Mouse (Mus musculus) neural tube, embryonic 15.5 days (tissue): ENCODE data around the gene Prph. TPM values are rescaled to one million over a fixed set of nuclear protein-coding genes. Genes with fewer than 3 reads are reported as not detected.
"Not testable (repeated sequence)": the region's sequence is repeated elsewhere in the genome, so short reads cannot be mapped to it uniquely, and the experiment has no call there.

Experiments used
- ATAC-seq: fragments of 200-750 bp; cut with Nextera tagmentation; 2 replicates; pipeline ENCODE4 v1.8.0; 2017; ENCODE audit warnings: mild to moderate bottlenecking, moderate TSS enrichment, moderate library complexity; ENCODE audit not compliant: low FRiP score
- H3K27ac ChIP-seq: fragments of 300-500 bp; sonication (generic); replicated peaks from 2 replicates; pipeline ENCODE4 v1.5.1; 2015; ENCODE audit warnings: mild to moderate bottlenecking, inconsistent platforms
- H3K27me3 ChIP-seq: fragments of 300-500 bp; sonication (generic); replicated peaks from 2 replicates; pipeline ENCODE4 v1.6.1; 2015; ENCODE audit warnings: inconsistent platforms
- H3K36me3 ChIP-seq: fragments of 300-500 bp; sonication (generic); 2 replicates; pipeline ENCODE4 v1.6.1; 2015; ENCODE audit warnings: inconsistent platforms
- H3K4me1 ChIP-seq: fragments of 300-500 bp; sonication (generic); 2 replicates; pipeline ENCODE4 v1.6.1; 2015; ENCODE audit warnings: inconsistent platforms
- H3K4me2 ChIP-seq: fragments of 300-500 bp; sonication (generic); 2 replicates; pipeline ENCODE4 v1.6.1; 2015; ENCODE audit warnings: inconsistent platforms, mild to moderate bottlenecking, moderate library complexity
- H3K4me3 ChIP-seq: fragments of 300-500 bp; sonication (generic); replicated peaks from 2 replicates; pipeline ENCODE4 v1.5.1; 2015; ENCODE audit warnings: mild to moderate bottlenecking, inconsistent platforms
- H3K9ac ChIP-seq: fragments of 300-500 bp; sonication (generic); replicated peaks from 2 replicates; pipeline ENCODE4 v1.6.1; 2015; ENCODE audit warnings: mild to moderate bottlenecking, inconsistent platforms
- H3K9me3 ChIP-seq: fragments of 300-500 bp; sonication (generic); replicated peaks from 2 replicates; pipeline ENCODE4 v1.6.1; 2016; ENCODE audit warnings: inconsistent platforms
- WGBS: fragments of 180-500 bp; shearing (Covaris S2); methylation state at CpG from one replicate; pipeline ENCODE4 v1.1.7; 2015; ENCODE audit warnings: mixed read lengths; 5-methylcytosine and 5-hydroxymethylcytosine counted together
- polyA plus RNA-seq: library from polyadenylated mRNA; unstranded; fragments of >200 nt; fragmentation: Nextera tagmentation; extraction: Ambion mirVana; gene quantifications from 2 replicates; pipeline ENCODE4 v1.2.1, GENCODE M21; 2015

Gene Prph
- polyA plus RNA-seq, 1 experiment from 2014 or later = 209 TPM

DNA sequence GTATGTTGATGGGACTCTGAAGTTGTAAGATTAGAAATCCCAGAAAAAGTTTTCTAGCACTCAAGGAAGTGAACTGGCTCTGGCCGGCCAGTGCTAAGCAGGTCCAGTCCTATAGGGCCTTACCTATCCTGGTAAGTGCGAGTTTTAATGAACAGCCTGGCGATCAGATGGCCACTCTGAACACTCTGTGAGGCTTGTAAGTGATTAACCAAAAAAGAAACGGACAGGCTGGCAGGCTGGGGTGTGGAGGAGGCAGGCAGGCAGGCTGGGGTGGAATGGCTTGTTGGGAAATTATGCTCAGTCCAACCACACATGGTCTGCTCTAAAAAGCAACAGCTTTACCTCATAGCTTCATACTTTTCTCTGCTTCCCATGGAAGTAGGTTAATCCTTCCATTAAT is 19.5 kb upstream of the Prph start:
- H3K9me3 ChIP-seq = no peaks in the 10 kb centered on the region
- H3K9ac ChIP-seq = no peak overlapping the region
- H3K27me3 ChIP-seq = peaks cover 6% of the 10 kb centered on the region; the same call in 1 of the 2 replicates
- no peak overlapping the region for H3K4me2 ChIP-seq
- WGBS = 92% methylated on average over 4 of the region's 4 CpGs
- no peak for ATAC-seq
- no peak overlapping the region for H3K27ac ChIP-seq
- H3K4me1 ChIP-seq = peaks cover 4% of the 10 kb centered on the region
- no peak overlapping the region for H3K4me3 ChIP-seq
- H3K36me3 ChIP-seq = no peaks in the 10 kb centered on the region

DNA sequence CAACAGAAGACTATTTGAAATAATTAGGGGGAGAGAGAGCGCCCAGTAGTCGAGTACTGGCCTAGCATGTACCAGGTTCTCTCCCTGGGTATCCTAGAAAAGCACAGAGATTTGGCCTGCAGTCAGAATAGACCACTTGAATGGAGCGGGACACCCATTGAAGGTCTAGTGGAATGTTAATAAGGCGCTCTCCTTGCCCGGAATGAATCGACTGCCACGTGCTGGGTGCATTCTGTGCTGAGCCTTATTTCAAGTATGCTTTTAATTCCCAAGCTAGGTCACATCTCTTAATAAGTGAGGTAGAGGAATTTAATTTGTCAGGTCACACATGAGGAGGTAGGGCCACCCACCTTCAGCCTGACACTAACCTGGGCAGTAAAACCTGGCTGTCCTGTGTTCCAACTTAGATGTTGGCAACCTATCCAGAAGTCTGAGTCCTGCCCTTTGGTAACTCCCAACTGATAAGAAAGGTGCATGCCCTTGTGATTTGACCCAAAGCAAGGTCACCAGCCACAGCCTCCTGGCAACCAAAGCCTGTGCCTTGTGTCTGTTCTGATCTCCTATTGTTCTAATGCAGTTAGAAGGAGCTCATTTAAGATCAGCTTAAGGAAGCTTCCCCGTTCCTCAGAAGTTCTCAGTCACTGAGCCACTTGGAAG is 18.6 kb upstream of the Prph start:
- Histone ChIP-seq H3K27me3 (peaks cover under 1% of the 10 kb centered on the region; the same call in 1 of the 2 replicates), H3K36me3 (no peaks in the 10 kb centered on the region), H3K9me3 (no peaks in the 10 kb centered on the region), H3K4me2 (no peak overlapping the region), H3K9ac (no peak overlapping the region), H3K27ac (no peak overlapping the region), H3K4me3 (no peak overlapping the region), H3K4me1 (peaks cover 2% of the 10 kb centered on the region)
- 91% methylated on average over 8 of the region's 8 CpGs for WGBS
- ATAC-seq = no peak

DNA sequence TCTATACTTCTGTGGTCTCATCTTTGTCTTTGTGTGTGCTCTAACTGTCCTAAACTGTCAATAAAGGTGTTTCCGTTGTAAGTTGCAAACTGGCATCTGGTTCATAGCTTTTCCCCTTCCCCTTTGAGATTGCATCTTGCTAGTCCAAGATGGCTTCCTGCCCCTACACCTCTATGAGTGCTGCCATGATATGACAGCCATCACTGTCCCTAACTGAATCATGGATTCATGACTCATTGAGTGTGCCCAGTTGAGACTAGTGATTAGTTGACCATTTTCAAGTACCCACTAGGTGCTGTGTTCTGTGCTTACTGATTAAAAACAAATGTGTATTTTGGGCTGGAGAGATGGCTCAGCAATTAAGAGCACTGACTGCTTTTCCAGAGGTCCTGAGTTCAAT is 16.9 kb upstream of the Prph start:
- Histone ChIP-seq H3K4me2 (no peak overlapping the region), H3K36me3 (no peaks in the 10 kb centered on the region), H3K4me1 (peaks cover 5% of the 10 kb centered on the region), H3K9me3 (no peaks in the 10 kb centered on the region), H3K4me3 (no peak overlapping the region), H3K27ac (no peak overlapping the region), H3K9ac (no peak overlapping the region), H3K27me3 (no peaks in the 10 kb centered on the region)
- no peak for ATAC-seq
- WGBS = 100% methylated on average over 1 of the region's 1 CpGs

DNA sequence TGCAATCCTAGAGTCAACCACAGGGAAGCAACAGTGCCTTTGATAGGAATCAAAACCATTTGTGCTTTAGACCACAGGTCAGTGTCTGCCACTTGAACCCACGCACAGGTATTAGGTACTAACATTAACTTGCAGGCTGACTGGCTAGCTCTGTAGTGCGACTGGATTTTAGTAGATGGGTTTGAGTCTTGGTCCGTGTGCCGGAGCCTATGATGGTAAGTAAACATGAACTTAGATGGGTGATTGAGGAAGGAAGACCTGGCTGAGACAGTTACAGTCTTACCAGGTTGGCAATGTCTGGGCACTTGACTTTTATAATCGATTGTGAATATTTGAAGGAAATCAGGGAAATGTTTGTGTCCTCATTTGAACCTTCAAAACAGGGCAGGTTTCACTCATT is 16.2 kb upstream of the Prph start:
- Histone ChIP-seq H3K9ac (no peak overlapping the region), H3K27me3 (no peaks in the 10 kb centered on the region), H3K4me3 (no peak overlapping the region), H3K36me3 (no peaks in the 10 kb centered on the region), H3K4me2 (no peak overlapping the region), H3K9me3 (no peaks in the 10 kb centered on the region), H3K4me1 (peaks cover 5% of the 10 kb centered on the region), H3K27ac (no peak overlapping the region)
- ATAC-seq = no peak
- WGBS = 90% methylated on average over 5 of the region's 5 CpGs

DNA sequence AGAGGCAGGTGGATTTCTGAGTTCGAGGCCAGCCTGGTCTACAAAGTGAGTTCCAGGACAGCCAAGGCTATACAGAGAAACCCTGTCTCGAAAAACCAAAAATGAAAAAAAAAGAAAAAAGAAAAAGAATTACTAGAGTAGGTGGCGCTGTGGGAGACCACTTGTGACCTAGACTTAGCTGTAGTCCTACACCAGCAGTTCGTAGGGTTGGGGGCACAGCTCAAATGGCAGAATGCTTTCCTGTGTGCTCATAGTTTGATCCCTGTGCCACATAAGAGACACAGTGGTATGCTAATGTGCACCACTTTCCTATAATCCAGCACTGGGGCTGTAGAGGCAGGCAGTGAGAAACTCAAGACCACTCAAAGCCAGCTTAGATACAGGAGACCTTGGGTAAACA is 15.7 kb upstream of the Prph start:
- no peak for ATAC-seq
- Histone ChIP-seq H3K9ac (no peak overlapping the region), H3K27ac (no peak overlapping the region), H3K4me3 (no peak overlapping the region), H3K4me1 (peaks cover 5% of the 10 kb centered on the region), H3K36me3 (no peaks in the 10 kb centered on the region), H3K27me3 (no peaks in the 10 kb centered on the region), H3K4me2 (no peak overlapping the region), H3K9me3 (no peaks in the 10 kb centered on the region)
- WGBS = 90% methylated on average over 4 of the region's 4 CpGs

DNA sequence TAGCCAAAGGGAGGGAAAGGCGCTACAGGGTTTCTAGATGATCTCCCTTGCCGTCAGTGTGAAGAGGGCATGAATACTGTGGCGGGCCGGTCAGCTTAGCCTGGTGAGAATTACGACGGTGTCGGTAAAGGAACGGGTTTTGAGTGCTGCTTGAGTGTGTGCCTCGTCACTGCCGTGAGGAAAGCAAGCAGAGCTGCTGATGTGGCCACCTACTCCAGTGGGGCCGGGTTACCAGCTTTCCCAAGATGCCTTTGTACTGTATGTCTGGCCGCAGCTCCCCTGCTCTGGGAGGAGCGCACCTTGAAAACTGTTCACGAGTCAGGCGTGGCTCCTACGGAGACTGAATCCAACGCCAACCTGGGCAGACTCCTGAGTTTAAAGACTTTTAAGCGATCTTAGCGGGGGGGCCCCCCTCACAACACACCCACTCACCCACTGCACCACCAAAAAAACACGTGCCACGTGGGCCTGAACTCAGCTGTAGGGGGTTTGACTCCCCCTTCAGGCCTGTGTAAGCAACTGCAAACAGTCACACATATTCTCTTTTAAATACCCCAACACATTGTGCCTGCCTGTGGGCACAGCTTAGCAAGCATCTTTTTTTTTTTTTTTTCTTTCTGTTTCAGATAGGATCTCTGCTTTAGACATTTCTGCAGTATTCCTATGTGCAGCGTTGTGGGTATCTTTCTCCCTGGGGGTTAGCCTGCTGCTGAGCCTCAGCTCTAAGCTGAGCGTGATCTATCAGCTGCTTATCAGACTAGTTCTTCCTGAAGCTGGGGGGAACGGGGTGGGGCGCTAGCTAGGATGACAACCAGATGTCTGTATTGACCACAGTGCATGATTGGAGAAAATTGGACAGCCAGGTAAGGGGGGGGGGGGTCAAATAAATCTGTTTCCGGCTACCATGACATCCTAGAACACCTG is 14.7 kb upstream of the Prph start:
- Histone ChIP-seq H3K36me3 (no peaks in the 10 kb centered on the region), H3K27ac (no peak overlapping the region), H3K9me3 (no peaks in the 10 kb centered on the region), H3K27me3 (no peaks in the 10 kb centered on the region), H3K4me3 (no peak overlapping the region), H3K4me1 (peaks cover 5% of the 10 kb centered on the region), H3K9ac (no peak overlapping the region), H3K4me2 (no peak overlapping the region)
- no peak for ATAC-seq
- 66% methylated on average over 26 of the region's 26 CpGs for WGBS

DNA sequence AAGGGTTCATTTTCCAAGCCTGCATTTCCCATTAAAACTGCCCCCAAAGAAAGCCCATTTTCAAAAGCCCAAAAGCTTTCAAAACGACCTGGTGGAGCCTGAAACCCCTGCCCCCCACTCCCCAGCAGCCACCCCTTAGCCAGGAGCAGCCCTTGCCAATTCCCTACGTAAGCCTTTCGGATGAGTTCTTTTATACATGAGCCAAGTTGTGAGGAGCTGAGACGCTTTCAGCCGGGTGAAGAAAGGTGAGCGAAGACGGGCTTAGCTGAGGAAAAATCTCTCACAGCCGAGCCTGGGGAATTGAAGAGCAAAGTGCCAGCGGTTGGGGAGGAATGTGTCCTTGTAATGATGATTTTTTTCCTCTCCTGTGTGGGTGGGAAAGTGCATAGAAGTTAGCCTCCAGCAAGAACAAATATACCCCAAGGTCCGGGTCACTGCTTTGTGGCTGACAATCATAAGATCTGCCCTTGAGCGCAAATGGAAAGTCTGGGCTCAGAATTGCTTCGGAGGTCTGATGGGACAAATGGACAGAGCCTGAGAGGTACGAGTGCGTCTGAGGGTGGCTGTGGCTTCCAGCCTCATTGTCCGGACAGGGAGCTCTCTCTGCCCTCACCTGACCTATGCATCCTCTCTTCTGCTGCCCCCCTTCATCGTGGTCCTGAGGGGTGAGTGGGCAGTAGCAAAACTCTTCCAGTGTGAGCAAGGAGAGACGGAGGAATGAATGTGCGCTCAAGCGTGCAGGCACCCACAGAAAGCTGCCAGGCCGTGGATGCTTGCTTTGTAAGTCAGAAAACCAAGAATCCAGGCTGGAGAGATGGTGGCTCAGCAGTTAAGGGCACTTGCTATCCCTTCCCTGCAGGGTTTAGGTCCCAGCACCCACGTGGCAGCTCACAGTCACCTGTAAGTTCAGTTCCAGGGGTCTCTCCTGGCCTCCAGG is 13.8 kb upstream of the Prph start:
- Histone ChIP-seq H3K36me3 (no peaks in the 10 kb centered on the region), H3K4me3 (no peak overlapping the region), H3K9ac (no peak overlapping the region), H3K27me3 (no peaks in the 10 kb centered on the region), H3K4me2 (no peak overlapping the region), H3K9me3 (no peaks in the 10 kb centered on the region), H3K4me1 (peaks cover 5% of the 10 kb centered on the region), H3K27ac (no peak overlapping the region)
- no peak for ATAC-seq
- 66% methylated on average over 21 of the region's 21 CpGs for WGBS

DNA sequence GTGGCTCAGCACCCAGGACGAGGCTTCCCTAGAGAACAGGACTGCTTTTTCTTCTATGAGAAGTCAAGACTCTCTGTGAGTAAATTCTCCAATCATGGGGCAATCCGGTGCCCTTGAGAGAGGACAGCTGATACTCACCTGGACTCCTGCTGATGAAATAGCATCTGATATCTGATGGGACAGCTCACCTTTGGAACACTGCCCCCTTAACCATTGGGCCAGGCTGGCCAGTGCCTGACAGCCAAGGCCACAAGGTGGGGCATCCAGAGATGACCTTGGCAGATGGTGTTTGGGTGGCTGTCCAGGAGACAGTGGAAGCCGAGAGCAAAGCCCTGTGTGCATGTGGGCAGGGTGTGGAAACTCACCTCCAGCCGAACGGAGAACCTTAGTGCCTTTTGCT is 12.6 kb upstream of the Prph start:
- H3K9ac ChIP-seq = no peak overlapping the region
- H3K27ac ChIP-seq = no peak overlapping the region
- H3K4me1 ChIP-seq = peaks cover 5% of the 10 kb centered on the region
- WGBS = 89% methylated on average over 5 of the region's 5 CpGs
- no peak overlapping the region for H3K4me3 ChIP-seq
- no peak for ATAC-seq
- H3K9me3 ChIP-seq = no peaks in the 10 kb centered on the region
- no peaks in the 10 kb centered on the region for H3K27me3 ChIP-seq
- no peak overlapping the region for H3K4me2 ChIP-seq
- H3K36me3 ChIP-seq = no peaks in the 10 kb centered on the region

DNA sequence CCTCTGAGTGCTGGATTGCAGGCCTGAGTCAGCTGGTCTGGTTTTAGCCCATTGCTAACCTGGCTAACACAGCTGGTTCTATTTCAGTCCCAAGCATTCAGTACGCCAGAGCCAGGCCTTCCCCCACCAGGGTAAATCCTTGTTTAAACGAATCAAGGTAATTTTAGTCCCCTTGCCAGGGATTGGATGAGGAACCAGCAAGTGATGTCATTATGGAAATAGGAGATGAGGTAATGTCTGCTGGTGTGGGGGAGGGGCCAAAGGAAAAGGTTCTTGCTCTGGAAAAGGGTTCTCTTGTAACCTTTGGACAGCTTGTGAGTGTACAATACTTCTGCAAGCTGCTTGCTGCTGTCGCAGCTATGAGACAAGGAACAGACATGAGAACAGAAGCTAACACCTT is 10.1 kb upstream of the Prph start:
- Histone ChIP-seq H3K4me1 (peaks cover 5% of the 10 kb centered on the region), H3K4me2 (no peak overlapping the region), H3K9me3 (no peaks in the 10 kb centered on the region), H3K4me3 (no peak overlapping the region), H3K27ac (no peak overlapping the region), H3K9ac (no peak overlapping the region), H3K27me3 (0 out of 2 replicates have a peak, but pooled peaks cover 3% of the 10 kb centered on the region), H3K36me3 (no peaks in the 10 kb centered on the region)
- WGBS = 69% methylated on average over 3 of the region's 3 CpGs
- no peak for ATAC-seq

DNA sequence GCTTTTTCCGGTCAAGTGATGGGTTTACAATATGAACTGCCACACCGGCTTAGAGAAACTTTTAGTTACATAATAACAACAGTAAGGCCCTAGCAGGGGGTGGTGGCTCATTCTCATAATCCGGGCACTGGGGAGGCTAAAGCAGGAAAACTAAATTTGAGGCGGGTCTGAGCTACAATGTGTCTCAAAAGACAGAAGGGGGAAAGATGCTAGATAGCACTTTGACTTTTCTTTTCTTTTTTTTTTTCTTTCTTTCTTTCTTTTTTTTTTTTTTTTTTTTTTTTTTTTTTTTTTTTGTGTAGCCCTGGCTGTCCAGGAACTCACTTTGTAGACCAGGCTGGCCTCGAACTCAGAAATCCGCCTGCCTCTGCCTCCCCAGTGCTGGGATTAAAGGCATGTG is 9.2 kb upstream of the Prph start:
- H3K27me3 ChIP-seq, H3K4me2 ChIP-seq, ATAC-seq, H3K27ac ChIP-seq, H3K36me3 ChIP-seq, H3K4me3 ChIP-seq, H3K9me3 ChIP-seq, H3K4me1 ChIP-seq, H3K9ac ChIP-seq: not testable (repeated sequence)
- WGBS = 88% methylated on average over 6 of the region's 6 CpGs

DNA sequence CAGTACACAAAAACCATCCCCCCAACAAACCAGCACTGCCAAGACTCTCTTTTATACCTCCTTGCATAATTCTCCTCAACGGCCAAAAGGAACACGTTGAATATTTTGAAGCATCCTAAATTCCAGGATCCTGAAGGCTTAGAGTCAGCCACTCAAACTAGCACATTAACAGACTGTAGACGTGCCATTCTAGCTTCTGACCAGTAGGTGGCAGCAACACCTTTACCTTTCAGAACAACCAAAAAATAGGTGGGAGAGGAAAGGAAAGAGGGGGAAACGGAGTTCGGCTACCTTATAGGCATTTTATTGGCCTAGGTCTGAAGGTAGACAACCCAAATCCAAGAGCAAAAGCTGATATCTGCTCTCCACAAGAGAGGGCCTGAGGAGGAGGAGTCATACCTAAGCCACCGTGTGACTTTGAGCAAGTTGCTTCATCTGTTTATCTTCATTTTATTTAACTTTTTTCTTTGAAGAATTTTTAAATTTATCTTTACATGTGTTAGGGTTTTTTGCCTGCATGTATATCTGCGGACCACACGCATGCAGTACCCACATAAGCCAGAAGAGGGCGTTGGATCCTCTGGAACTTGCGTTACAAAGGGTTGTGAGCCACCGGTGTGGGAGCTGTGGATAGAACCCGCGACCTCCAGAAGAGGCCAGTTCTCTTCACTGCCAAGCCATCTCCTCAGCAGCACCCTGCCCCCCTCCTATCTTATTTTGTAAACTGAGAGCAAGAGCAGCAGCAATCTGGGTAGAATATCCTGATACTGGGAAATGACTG is 5.3 kb upstream of the Prph start:
- Histone ChIP-seq H3K4me1 (peaks cover 8% of the 10 kb centered on the region; the same call in 1 of the 2 replicates), H3K4me3 (no peak overlapping the region), H3K27me3 (peaks cover 34% of the 10 kb centered on the region), H3K36me3 (no peaks in the 10 kb centered on the region), H3K27ac (no peak overlapping the region), H3K4me2 (no peak overlapping the region), H3K9me3 (no peaks in the 10 kb centered on the region), H3K9ac (no peak overlapping the region)
- WGBS = 33% methylated on average over 13 of the region's 13 CpGs
- no peak for ATAC-seq
